Mouse (Mus musculus) hindbrain, embryonic 16.5 days (tissue): Measurements from ENCODE around the gene Ptprn2. TPM values are rescaled to one million over a fixed set of nuclear protein-coding genes. Genes with fewer than 3 reads are reported as not detected.
A peak's percentile ranks its signal among the peaks of the same experiment; 100 is the strongest.

ENCODE experiments used
- ATAC-seq: fragments of 200-750 bp; cut with Nextera tagmentation; 2 replicates; pipeline ENCODE4 v1.8.0; 2017; ENCODE audit warnings: moderate TSS enrichment, moderate library complexity
- H3K27ac ChIP-seq: fragments of 300-500 bp; sonication (generic); 2 replicates; pipeline ENCODE4 v1.5.1; 2014; ENCODE audit warnings: low read depth, mild to moderate bottlenecking, control low read depth, low read length, moderate library complexity
- H3K27me3 ChIP-seq: fragments of 300-500 bp; sonication (generic); replicated peaks from 2 replicates; pipeline ENCODE4 v1.6.1; 2014; ENCODE audit warnings: low read length; ENCODE audit not compliant: control insufficient read depth, insufficient read depth
- H3K36me3 ChIP-seq: fragments of 300-500 bp; sonication (generic); 2 replicates; pipeline ENCODE4 v1.6.1; 2014; ENCODE audit warnings: mild to moderate bottlenecking, low read length, moderate library complexity, mixed read lengths; ENCODE audit not compliant: control insufficient read depth, insufficient read depth
- H3K4me1 ChIP-seq: fragments of 300-500 bp; sonication (generic); 2 replicates; pipeline ENCODE4 v1.6.1; 2014; ENCODE audit warnings: low read depth, low read length; ENCODE audit not compliant: control insufficient read depth, insufficient read depth
- H3K4me2 ChIP-seq: fragments of 300-500 bp; sonication (generic); 2 replicates; pipeline ENCODE4 v1.6.1; 2014; ENCODE audit warnings: mild to moderate bottlenecking, low read length, control low read depth, moderate library complexity
- H3K4me3 ChIP-seq: fragments of 300-500 bp; sonication (generic); 2 replicates; pipeline ENCODE4 v1.5.1; 2014; ENCODE audit warnings: mild to moderate bottlenecking, low read length, control low read depth, moderate library complexity
- H3K9ac ChIP-seq: fragments of 300-500 bp; sonication (generic); 2 replicates; pipeline ENCODE4 v1.6.1; 2014; ENCODE audit warnings: low read depth, mild to moderate bottlenecking, control low read depth, low read length, moderate library complexity
- H3K9me3 ChIP-seq: fragments of 300-500 bp; sonication (generic); 2 replicates; pipeline ENCODE4 v1.6.1; 2014; ENCODE audit warnings: mild to moderate bottlenecking, low read length, moderate library complexity; ENCODE audit not compliant: control insufficient read depth
- WGBS: fragments of 180-500 bp; shearing (Covaris S2); extraction: QIAGEN DNeasy Blood & Tissue Kit; methylation state at CpG from one replicate; pipeline ENCODE4 v1.1.7; 2014; 5-methylcytosine and 5-hydroxymethylcytosine counted together
- polyA plus RNA-seq: library from polyadenylated mRNA; unstranded; fragments of >200 nt; fragmentation: Nextera tagmentation; extraction: Ambion mirVana; gene quantifications from 2 replicates; pipeline ENCODE4 v1.2.1, GENCODE M21; 2015

The Ptprn2 gene
- polyA plus RNA-seq, 1 experiment from 2014 or later = 11.7 TPM

DNA sequence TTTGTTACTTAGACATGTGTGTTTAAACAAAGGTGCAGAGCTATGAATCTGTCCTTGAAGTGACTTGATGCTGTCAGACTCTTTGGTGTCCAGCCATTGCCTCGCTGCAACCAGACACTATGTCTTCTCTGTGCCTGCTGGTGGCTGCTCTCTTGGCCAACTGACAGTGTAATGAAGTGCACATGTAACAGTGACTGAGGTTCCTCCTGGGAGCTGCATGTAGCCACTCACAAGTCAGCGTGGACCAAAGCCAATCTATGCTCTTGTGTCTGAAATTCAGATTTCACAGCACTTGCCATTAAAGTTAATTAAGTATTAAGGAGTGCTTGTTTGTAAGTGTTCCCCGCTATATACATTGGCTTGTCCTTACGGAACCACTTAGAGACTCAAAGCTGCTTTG lies 537.7 kb downstream of the Ptprn2 start:
- Histone ChIP-seq H3K4me2 (no peak overlapping the region), H3K27ac (no peak overlapping the region), H3K9me3 (no peaks in the 10 kb centered on the region), H3K4me1 (peaks cover under 1% of the 10 kb centered on the region), H3K4me3 (no peak overlapping the region), H3K27me3 (no peaks in the 10 kb centered on the region), H3K36me3 (no peaks in the 10 kb centered on the region), H3K9ac (no peak overlapping the region)
- ATAC-seq = no peak
- 68% methylated on average over 4 of the region's 4 CpGs for WGBS

DNA sequence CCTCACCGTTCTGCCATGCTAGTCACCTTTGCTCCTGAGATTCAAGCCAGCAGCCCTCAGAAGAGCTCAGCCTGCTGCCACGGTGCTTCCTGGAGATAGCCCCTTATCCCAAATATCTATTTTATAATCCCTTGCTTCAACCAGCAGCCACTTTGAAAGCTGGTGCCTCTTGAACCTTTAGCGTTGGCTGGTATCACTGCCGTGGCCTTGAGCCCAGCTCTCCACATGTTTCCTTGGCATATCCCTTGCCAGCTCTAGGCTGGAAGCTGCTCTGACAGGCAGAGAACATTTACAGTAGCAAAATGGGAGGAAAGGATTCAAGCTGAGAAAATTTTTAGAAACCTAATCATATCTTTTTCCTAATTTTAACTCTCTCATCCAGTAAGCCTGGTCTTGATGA lies 539.4 kb downstream of the Ptprn2 start:
- Histone ChIP-seq H3K4me1 (peaks cover 9% of the 10 kb centered on the region), H3K4me3 (no peak overlapping the region), H3K9ac (no peak overlapping the region), H3K9me3 (no peaks in the 10 kb centered on the region), H3K27ac (no peak overlapping the region), H3K27me3 (no peaks in the 10 kb centered on the region), H3K4me2 (no peak overlapping the region), H3K36me3 (no peaks in the 10 kb centered on the region)
- ATAC-seq = no peak
- 65% methylated on average over 4 of the region's 4 CpGs for WGBS

GRCm38 (mm10) chr12:117025676-117026075 lies 540.2 kb downstream of the Ptprn2 start:
- Histone ChIP-seq H3K9ac (no peak overlapping the region), H3K4me3 (no peak overlapping the region), H3K36me3 (no peaks in the 10 kb centered on the region), H3K27ac (no peak overlapping the region), H3K27me3 (no peaks in the 10 kb centered on the region), H3K4me2 (no peak overlapping the region), H3K9me3 (no peaks in the 10 kb centered on the region), H3K4me1 (peaks cover 9% of the 10 kb centered on the region)
- no peak for ATAC-seq

DNA sequence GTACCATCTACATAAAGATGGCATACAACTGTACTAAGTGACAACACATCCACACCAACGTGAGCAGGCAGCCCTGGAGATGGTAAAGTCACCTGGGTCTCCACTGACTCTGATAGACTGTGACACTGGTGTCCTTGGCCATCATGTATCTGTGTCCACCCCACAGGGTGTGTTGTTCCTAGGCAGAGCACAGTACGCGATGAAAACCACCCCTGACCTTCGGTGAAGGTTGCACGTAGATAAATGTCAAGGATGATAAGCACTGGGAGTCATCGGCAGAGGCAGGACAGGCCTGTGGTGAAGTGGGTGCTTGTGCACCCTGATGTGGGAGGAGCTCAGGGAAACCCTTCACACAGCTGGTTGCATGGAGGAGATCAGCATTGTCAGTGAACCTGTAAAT lies 541.8 kb downstream of the Ptprn2 start:
- H3K9ac ChIP-seq = no peak overlapping the region
- ATAC-seq = no peak
- H3K36me3 ChIP-seq = no peaks in the 10 kb centered on the region
- 93% methylated on average over 6 of the region's 6 CpGs for WGBS
- H3K27ac ChIP-seq = no peak overlapping the region
- H3K9me3 ChIP-seq = no peaks in the 10 kb centered on the region
- H3K27me3 ChIP-seq = no peaks in the 10 kb centered on the region; the same call in 1 of the 2 replicates
- peaks cover 9% of the 10 kb centered on the region for H3K4me1 ChIP-seq
- no peak overlapping the region for H3K4me2 ChIP-seq
- H3K4me3 ChIP-seq = no peak overlapping the region

DNA sequence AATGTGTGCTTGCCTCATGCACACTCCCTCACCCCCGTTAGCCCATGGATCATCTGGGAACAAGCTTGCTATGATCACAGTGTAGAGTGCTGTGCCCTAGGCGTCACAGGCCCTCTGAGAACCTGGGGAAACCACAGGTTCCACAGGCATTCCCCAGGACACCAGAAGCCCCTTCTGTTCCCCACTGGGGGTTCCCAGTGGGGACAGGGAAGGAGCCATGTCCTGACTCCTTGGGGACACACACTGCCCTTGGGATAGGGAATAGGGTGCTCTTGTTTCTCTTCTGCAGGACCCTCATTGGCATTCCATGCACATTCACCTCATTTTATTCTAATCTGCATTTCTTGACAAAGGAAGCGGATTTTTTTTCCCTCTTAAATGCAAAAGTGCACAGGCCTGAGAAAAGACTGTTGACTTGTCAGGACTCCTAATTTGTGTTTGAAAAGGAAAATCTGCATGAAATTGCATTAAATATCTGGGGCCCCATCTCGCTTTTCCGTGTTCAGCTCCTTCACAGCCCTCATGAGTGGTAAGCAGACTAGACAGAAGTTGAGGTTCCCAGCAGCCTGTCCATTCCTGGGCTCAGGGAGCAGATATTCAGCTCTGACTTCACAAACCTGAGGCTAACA lies 542.9 kb downstream of the Ptprn2 start:
- Histone ChIP-seq H3K9ac (no peak overlapping the region), H3K4me2 (no peak overlapping the region), H3K36me3 (no peaks in the 10 kb centered on the region), H3K4me1 (peaks cover 9% of the 10 kb centered on the region), H3K27ac (0 out of 2 replicates have a peak overlapping the region, but pooled peaks have one; percentile 1), H3K4me3 (no peak overlapping the region), H3K9me3 (no peaks in the 10 kb centered on the region), H3K27me3 (no peaks in the 10 kb centered on the region; the same call in 1 of the 2 replicates)
- WGBS = 27% methylated on average over 5 of the region's 5 CpGs
- peak; percentile 55 for ATAC-seq

DNA sequence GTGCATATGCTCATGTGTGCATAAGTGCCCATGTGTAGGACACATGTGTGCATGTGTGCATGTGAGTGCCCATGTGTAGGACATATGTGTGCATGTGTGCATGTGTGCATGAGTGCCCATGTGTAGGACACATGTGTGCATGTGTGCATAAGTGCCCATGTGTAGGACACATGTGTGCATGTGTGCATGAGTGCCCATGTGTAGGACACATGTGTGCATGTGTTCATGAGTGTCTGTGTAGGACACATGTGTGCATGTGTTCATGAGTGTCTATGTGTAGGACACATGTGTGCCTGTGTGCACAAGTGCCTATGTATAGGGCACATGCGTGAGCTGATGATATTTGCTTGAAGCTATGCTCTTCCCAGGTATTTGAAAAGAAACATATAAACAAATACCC lies 547.7 kb downstream of the Ptprn2 start:
- no peak for ATAC-seq
- Histone ChIP-seq H3K9me3 (no peaks in the 10 kb centered on the region), H3K36me3 (no peaks in the 10 kb centered on the region), H3K27me3 (no peaks in the 10 kb centered on the region; the same call in 1 of the 2 replicates), H3K4me1 (peaks cover 9% of the 10 kb centered on the region), H3K27ac (no peak overlapping the region), H3K9ac (no peak overlapping the region), H3K4me3 (no peak overlapping the region), H3K4me2 (no peak overlapping the region)
- WGBS = 100% methylated on average over 1 of the region's 1 CpGs

- ATAC-seq = no peak
- Histone ChIP-seq H3K9me3 (no peaks in the 10 kb centered on the region), H3K36me3 (no peaks in the 10 kb centered on the region), H3K4me1 (no peaks in the 10 kb centered on the region), H3K9ac (no peak overlapping the region), H3K27me3 (no peaks in the 10 kb centered on the region; the same call in 1 of the 2 replicates), H3K4me2 (no peak overlapping the region), H3K4me3 (no peak overlapping the region), H3K27ac (no peak overlapping the region)
- 90% methylated on average over 3 of the region's 3 CpGs for WGBS
These were observed 549.0 kb downstream of the Ptprn2 start for GRCm38 (mm10) chr12:117034506-117034905.

GRCm38 (mm10) chr12:117035243-117035642 lies 549.7 kb downstream of the Ptprn2 start:
- Histone ChIP-seq H3K9me3 (no peaks in the 10 kb centered on the region), H3K4me1 (no peaks in the 10 kb centered on the region), H3K27me3 (no peaks in the 10 kb centered on the region; the same call in 1 of the 2 replicates), H3K36me3 (no peaks in the 10 kb centered on the region), H3K4me3 (no peak overlapping the region), H3K4me2 (no peak overlapping the region), H3K9ac (no peak overlapping the region), H3K27ac (no peak overlapping the region)
- WGBS = 3% methylated on average over 2 of the region's 2 CpGs
- peak; percentile 53; the same call in 1 of the 2 replicates for ATAC-seq

- Histone ChIP-seq H3K27me3 (no peaks in the 10 kb centered on the region), H3K27ac (no peak overlapping the region), H3K9ac (no peak overlapping the region), H3K36me3 (no peaks in the 10 kb centered on the region), H3K4me2 (no peak overlapping the region), H3K4me3 (no peak overlapping the region), H3K4me1 (no peaks in the 10 kb centered on the region), H3K9me3 (no peaks in the 10 kb centered on the region)
- WGBS = 20% methylated on average over 3 of the region's 3 CpGs
- no peak for ATAC-seq
These were observed 553.9 kb downstream of the Ptprn2 start for GRCm38 (mm10) chr12:117039411-117039810.
